Mouse (Mus musculus): ENCODE data around the gene Armc6. TPM values are rescaled to one million over a fixed set of nuclear protein-coding genes. Genes with fewer than 3 reads are reported as not detected.
"Not testable (repeated sequence)": the region's sequence is repeated elsewhere in the genome, so short reads cannot be mapped to it uniquely, and the experiment has no call there.

Gene Armc6
- polyA plus RNA-seq, 2 experiments = 10.5 to 12.4 TPM

DNA sequence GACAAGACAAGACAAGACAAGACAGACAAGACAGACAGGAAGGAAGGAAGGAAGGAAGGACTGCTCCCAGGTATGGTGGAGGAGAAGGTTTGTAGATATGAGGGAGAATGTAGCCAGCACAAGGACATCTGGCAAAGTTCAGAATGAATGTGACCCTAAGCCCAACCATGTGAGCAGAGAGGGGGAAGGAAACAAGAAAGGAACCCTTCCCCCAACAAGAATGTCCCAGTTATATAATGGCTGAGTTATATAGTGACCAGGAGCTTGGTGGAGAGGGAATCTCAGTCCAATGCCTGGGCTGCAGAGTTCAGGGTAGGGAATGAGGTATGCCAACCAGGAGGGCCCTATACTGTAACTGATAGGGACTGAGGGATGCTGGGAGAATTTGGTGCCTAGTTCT is 16.8 kb downstream of the Armc6 start:
- H3K27ac ChIP-seq = no peak overlapping the region
- TF ChIP-seq CTCF (IDR thresholded peaks at IDR 0.05; ENCODE audit: low read depth) (no peak), EP300 (IDR thresholded peaks at IDR 0.05; ENCODE audit: low read depth) (no peak)
- no peaks in the 10 kb centered on the region for H3K27me3 ChIP-seq (ENCODE audit: control insufficient read depth, insufficient read depth, low read length)
- DNase-seq (ENCODE audit: low read depth in 3 of 3, low spot score in 3 of 3) = no peak
- H3K4me1 ChIP-seq (replicated peaks; ENCODE audit: control insufficient read depth in 2 of 2, insufficient read depth in 2 of 2, low read length in 1 of 2) = peaks cover 8 to 14% of the 10 kb centered on the region in 2 experiments
- no peak overlapping the region for H3K4me2 ChIP-seq (ENCODE audit: low read depth)
- ATAC-seq (ENCODE audit: insufficient read depth) = no peak
- no peak overlapping the region for H3K4me3 ChIP-seq (ENCODE audit: insufficient read depth in 1 of 2, low read depth in 2 of 2, low read length in 2 of 2)
- no peak overlapping the region for H3K9ac ChIP-seq (replicated peaks)
- no peaks in the 10 kb centered on the region for H3K9me3 ChIP-seq (ENCODE audit: control insufficient read depth, low read length)
- H3K36me3 ChIP-seq (replicated peaks; ENCODE audit: control insufficient read depth, insufficient read depth, low read depth) = no peaks in the 10 kb centered on the region

DNA sequence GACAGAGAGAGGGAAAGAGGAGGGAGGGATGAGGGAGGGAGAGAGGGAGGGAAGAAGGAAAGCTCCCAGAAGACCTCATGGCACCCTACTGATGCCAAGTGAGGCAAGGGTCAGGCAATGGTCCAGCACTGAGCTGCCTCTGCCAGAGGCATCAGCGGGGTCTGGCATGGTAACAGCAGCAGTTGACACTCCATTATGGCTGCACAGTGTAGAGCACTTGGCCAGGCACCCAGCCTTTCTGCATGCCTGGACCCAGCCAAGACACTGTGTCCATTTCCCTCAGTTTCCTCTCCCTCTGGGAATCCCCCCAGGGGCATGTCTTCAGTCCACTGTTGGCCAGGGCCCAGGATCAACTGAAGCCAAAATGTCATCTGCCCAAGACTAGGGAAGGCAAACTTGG is 17.7 kb downstream of the Armc6 start:
- TF ChIP-seq CTCF (IDR thresholded peaks at IDR 0.05; ENCODE audit: low read depth) (no peak), EP300 (IDR thresholded peaks at IDR 0.05; ENCODE audit: low read depth) (no peak)
- DNase-seq (ENCODE audit: low read depth in 3 of 3, low spot score in 3 of 3) (no peak), ATAC-seq (ENCODE audit: insufficient read depth) (no peak)
- WGBS (ENCODE audit: insufficient replicate concordance) = 72% methylated on average over 1 of the region's 1 CpGs
- Histone ChIP-seq H3K36me3 (replicated peaks; ENCODE audit: control insufficient read depth, insufficient read depth, low read depth) (no peaks in the 10 kb centered on the region), H3K27ac (no peak overlapping the region), H3K4me1 (replicated peaks; ENCODE audit: control insufficient read depth in 2 of 2, insufficient read depth in 2 of 2, low read length in 1 of 2) (peaks cover 8 to 14% of the 10 kb centered on the region in 2 experiments), H3K4me3 (ENCODE audit: insufficient read depth in 1 of 2, low read depth in 2 of 2, low read length in 2 of 2) (no peak overlapping the region), H3K9ac (replicated peaks) (no peak overlapping the region), H3K4me2 (ENCODE audit: low read depth) (no peak overlapping the region), H3K9me3 (ENCODE audit: control insufficient read depth, low read length) (no peaks in the 10 kb centered on the region), H3K27me3 (ENCODE audit: control insufficient read depth, insufficient read depth, low read length) (no peaks in the 10 kb centered on the region)

DNA sequence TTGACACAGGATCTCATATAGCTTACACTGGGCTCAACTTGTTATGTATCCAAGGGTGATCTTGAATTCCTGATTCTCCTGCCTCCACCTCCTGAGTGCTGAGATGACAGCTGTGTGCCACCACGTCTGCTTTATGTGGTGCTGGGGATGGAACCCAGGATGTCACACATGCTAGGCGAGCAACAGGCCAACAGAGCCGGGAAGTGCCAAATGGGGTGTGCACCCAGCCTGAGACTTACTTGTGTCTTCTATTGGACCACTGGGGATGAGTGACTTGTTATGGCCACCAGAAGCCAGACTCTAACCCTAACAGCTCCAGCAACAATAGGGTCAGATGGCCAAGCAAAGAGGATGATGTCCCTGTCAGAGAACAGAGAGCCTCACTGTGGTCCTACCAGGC is 18.1 kb downstream of the Armc6 start:
- H3K27ac ChIP-seq; H3K27me3 ChIP-seq (ENCODE audit: control insufficient read depth, insufficient read depth, low read length); H3K9ac ChIP-seq (replicated peaks); DNase-seq (ENCODE audit: low read depth in 3 of 3, low spot score in 3 of 3); H3K36me3 ChIP-seq (replicated peaks; ENCODE audit: control insufficient read depth, insufficient read depth, low read depth); ATAC-seq (ENCODE audit: insufficient read depth); H3K9me3 ChIP-seq (ENCODE audit: control insufficient read depth, low read length); H3K4me2 ChIP-seq (ENCODE audit: low read depth); H3K4me3 ChIP-seq (ENCODE audit: insufficient read depth in 1 of 2, low read depth in 2 of 2, low read length in 2 of 2): not testable (repeated sequence)
- 80% methylated on average over 3 of the region's 3 CpGs for WGBS (ENCODE audit: insufficient replicate concordance)
- H3K4me1 ChIP-seq (replicated peaks; ENCODE audit: control insufficient read depth in 2 of 2, insufficient read depth in 2 of 2, low read length in 1 of 2) = peaks cover 11 to 16% of the 10 kb centered on the region in 2 experiments

DNA sequence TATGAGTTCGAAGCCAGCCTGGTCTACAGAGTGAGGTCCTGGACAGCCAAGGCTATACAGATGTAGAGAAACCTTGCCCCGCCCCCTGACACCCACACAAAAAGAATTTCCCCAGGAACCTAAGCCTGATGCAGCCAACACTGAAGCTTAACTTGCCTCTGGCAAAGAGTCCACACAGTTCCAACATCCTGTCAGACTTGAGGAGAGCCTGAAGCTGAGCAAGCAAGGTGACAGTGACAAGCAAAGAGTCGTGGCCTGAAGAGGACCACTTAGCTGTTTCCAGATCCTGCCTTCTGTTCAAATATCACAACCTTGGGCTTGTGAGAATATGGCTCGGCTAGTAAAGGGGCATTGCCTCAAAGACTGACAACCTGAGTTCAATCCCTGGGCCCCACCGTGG is 19.2 kb downstream of the Armc6 start:
- TF ChIP-seq EP300 (IDR thresholded peaks at IDR 0.05; ENCODE audit: low read depth) = no peak
- DNase-seq (ENCODE audit: low read depth in 3 of 3, low spot score in 3 of 3) (no peak), ATAC-seq (ENCODE audit: insufficient read depth) (no peak)

DNA sequence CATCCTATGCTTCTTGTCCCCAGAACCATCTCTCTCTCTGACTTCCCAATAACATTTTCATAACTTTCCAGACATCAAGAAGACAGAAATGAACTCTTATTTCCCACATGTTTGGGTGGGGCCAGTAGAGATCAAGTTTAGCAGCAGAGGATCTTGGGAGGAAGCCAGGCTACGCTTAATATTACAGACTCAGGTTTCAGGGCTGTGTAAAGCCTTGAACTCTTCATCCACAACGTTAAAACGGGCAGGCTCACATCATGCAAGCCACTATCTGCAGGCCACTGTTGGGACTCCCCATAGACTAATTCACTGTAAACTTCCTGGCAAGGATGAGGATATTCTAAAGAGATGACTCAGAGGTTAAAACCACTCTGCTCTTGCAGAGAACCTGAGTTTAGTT is 19.9 kb downstream of the Armc6 start:
- Histone ChIP-seq H3K4me2 (ENCODE audit: low read depth) (no peak overlapping the region), H3K4me1 (replicated peaks; ENCODE audit: control insufficient read depth in 2 of 2, insufficient read depth in 2 of 2, low read length in 1 of 2) (peaks cover 18 to 19% of the 10 kb centered on the region in 2 experiments), H3K9me3 (ENCODE audit: control insufficient read depth, low read length) (no peaks in the 10 kb centered on the region), H3K27ac (no peak overlapping the region), H3K27me3 (ENCODE audit: control insufficient read depth, insufficient read depth, low read length) (no peaks in the 10 kb centered on the region), H3K4me3 (ENCODE audit: insufficient read depth in 1 of 2, low read depth in 2 of 2, low read length in 2 of 2) (no peak overlapping the region), H3K9ac (replicated peaks) (no peak overlapping the region), H3K36me3 (replicated peaks; ENCODE audit: control insufficient read depth, insufficient read depth, low read depth) (no peaks in the 10 kb centered on the region)
- no peak for ATAC-seq (ENCODE audit: insufficient read depth)
- TF ChIP-seq CTCF (IDR thresholded peaks at IDR 0.05; ENCODE audit: low read depth) (no peak), EP300 (IDR thresholded peaks at IDR 0.05; ENCODE audit: low read depth) (no peak)
- 59% methylated on average over 3 of the region's 3 CpGs for WGBS (ENCODE audit: insufficient replicate concordance)
- no peak for DNase-seq (ENCODE audit: low read depth in 3 of 3, low spot score in 3 of 3)

More for the DNA sequence above, 19.2 kb downstream of the Armc6 start:
- Histone ChIP-seq H3K4me3 (ENCODE audit: insufficient read depth in 1 of 2, low read depth in 2 of 2, low read length in 2 of 2) (no peak overlapping the region), H3K27me3 (ENCODE audit: control insufficient read depth, insufficient read depth, low read length) (no peaks in the 10 kb centered on the region), H3K4me1 (replicated peaks; ENCODE audit: control insufficient read depth in 2 of 2, insufficient read depth in 2 of 2, low read length in 1 of 2) (peaks cover 19 to 20% of the 10 kb centered on the region in 2 experiments), H3K9me3 (ENCODE audit: control insufficient read depth, low read length) (no peaks in the 10 kb centered on the region), H3K27ac (no peak overlapping the region), H3K36me3 (replicated peaks; ENCODE audit: control insufficient read depth, insufficient read depth, low read depth) (no peaks in the 10 kb centered on the region), H3K9ac (replicated peaks) (no peak overlapping the region), H3K4me2 (ENCODE audit: low read depth) (no peak overlapping the region)
- 60% methylated on average over 5 of the region's 5 CpGs for WGBS (ENCODE audit: insufficient replicate concordance)

Data from liver, embryonic 14.5 days (tissue).